Mouse (Mus musculus): ENCODE results near the gene 4930442H23Rik.

GRCm38 (mm10) chr10:81145778-81146177 lies 37.9 kb downstream of the 4930442H23Rik start:
- TF ChIP-seq CTCF (IDR thresholded peaks at IDR 0.05; ENCODE audit: low read depth) (no peak), EP300 (optimal IDR thresholded peaks at IDR 0.05) (no peak)
